Mouse (Mus musculus) small intestine, adult 2 months (tissue): ENCODE data around the gene Fam163b.

ENCODE experiments used
- CTCF ChIP-seq: fragments of 200-500 bp; IDR thresholded peaks from 2 replicates; pipeline ENCODE4 v1.5.1; 2012; ENCODE audit warnings: low read depth, mild to moderate bottlenecking, control low read depth, inconsistent platforms, low read length, moderate library complexity, mixed read lengths; ENCODE audit not compliant: insufficient replicate concordance, insufficient read length; ENCODE audit errors: extremely low read depth
- POLR2A ChIP-seq: fragments of 200-500 bp; IDR thresholded peaks from 2 replicates; pipeline ENCODE4 v1.6.1; 2012; ENCODE audit warnings: low read depth, mild to moderate bottlenecking, control low read depth, inconsistent platforms, low read length, moderate library complexity

GRCm38 (mm10) chr2:27179101-27179500, 36.8 kb upstream of the Fam163b start:
- TF ChIP-seq CTCF, result no peak
- no peak for TF ChIP-seq POLR2A
